Mouse (Mus musculus): ENCODE measurements around the gene Emp1.
A peak's percentile ranks its signal among the peaks of the same experiment; 100 is the strongest.

The Emp1 gene

GRCm38 (mm10) chr6:135407323-135407722 lies 45.0 kb downstream of the Emp1 start:
- DNase-seq (ENCODE audit: low read depth in 2 of 2, low spot score in 2 of 2) = no peak

DNA sequence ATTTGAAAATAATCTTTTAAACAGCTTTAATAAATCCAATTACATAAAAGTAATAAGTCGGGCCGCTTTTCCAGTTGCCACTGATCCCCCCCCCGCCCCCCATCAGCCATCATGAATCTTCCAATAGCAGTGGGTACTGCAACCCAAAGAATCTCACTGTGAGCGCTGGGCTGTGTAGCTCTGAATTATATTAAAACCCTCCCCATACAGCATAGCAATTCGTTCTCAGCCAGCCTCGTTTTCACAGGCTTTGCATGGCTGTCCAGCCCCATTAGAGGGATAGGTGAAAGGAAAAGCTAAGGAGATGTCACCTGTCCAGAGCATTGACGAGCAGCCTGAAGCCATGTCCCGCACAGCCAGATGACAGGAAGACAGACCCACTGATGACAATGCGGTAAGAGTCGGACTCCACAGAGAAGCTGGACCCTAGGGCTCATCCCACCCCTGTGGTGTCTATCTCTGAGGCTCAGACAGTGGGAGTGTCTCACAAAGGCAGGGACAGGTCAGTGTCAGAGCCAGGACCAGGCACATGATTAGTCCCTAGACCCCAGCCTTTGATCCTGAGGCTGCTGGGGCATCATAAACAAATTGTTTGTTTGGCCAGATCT lies 49.5 kb downstream of the Emp1 start:
- no peak for DNase-seq (ENCODE audit: low read depth in 2 of 2, low spot score in 2 of 2)

- no peak for DNase-seq (ENCODE audit: low read depth in 2 of 2, low spot score in 2 of 2)
These were observed 50.3 kb downstream of the Emp1 start for GRCm38 (mm10) chr6:135412649-135413048.

GRCm38 (mm10) chr6:135417459-135417858 lies 55.1 kb downstream of the Emp1 start:
- peak; percentile 72 to 78 for DNase-seq (ENCODE audit: low read depth in 2 of 2, low spot score in 2 of 2)

DNA sequence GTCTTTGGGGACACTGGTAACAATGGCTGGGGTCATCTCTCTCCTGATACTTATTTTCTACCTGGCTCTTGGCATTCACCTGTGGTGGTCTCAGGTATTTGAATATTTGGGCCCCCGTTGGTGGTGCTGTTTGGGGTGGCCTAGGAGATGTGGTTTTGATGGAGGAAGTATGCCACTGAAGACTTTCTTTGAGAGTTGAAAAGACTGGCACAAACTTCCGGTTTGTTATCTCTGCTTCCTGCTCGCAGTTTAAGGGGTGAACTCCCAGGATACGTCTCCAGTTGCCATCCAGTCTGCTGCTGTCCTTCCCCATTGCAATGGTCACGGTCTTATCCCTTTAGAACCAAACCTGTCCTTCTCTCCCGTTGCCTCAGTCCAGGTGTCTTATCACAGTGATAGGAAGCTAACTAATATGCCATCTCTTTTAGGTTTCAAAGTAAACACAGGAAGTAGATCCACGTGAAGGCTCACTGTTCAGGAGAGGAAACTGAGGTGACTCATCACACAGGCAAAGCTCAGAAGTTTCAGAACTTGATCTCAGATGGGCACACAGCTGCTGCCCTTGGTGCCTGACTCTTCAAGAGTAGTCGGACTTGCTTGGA lies 56.0 kb downstream of the Emp1 start:
- peak; percentile 39 to 55 for DNase-seq (ENCODE audit: low read depth in 2 of 2, low spot score in 2 of 2)

DNA sequence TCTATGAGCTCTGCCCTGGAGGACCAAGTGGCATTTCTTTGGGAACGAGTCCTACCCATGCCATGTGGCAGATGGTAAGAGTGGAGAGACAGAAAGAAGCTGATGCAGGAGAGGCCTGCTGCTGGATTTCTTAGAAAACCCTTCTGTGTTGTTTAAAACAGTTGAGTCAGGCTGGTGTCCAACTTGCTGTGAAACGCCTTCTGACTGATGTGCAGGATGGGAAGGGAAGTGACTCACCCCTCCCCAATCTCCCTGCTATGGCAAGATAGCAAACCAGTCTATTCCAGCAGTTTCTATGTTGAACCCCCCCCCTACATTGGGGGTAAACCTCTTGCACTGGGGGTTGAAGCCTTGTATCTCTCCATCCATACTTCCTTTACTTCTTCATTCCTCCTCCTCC lies 65.9 kb downstream of the Emp1 start:
- DNase-seq (ENCODE audit: low read depth in 2 of 2, low spot score in 2 of 2) = no peak

DNA sequence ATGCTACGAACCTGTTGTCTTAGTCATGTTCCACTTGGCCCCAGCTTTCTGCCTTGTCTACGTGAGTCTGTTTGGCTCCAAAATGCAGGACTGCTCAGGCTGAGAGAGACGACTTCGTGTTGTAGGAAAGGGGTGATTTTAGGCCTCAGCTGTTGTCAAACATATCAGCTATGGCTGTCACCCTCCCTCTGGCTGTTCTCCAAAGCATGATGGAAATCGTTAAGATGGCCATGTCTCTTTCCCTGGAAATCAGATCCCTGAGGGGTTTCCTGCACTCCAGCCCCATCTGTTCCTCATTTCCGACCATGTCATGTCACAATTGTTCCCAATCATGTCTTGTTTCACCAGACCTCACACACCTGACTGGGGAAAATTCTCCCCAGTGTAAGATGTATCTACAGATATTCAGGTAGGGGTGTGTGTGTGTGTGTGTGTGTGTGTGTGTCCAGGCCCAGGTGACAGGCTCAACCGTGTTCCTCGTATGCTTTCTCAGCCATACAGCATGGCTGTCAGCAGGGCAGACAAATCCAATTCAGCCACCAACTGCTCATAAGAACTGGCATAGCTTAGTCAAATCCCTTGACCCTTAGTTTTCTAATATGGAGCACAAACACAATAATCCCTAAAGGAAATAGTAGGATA lies 67.0 kb downstream of the Emp1 start:
- no peak for DNase-seq (ENCODE audit: low read depth in 2 of 2, low spot score in 2 of 2)

- DNase-seq (ENCODE audit: low read depth in 2 of 2, low spot score in 2 of 2) = no peak
These were observed 68.2 kb downstream of the Emp1 start for GRCm38 (mm10) chr6:135430441-135430970.
